Mouse (Mus musculus) intestine, embryonic 16.5 days (tissue): ENCODE measurements around the gene Pde4dip. TPM values are rescaled to one million over a fixed set of nuclear protein-coding genes. Genes with fewer than 3 reads are reported as not detected.
A peak's percentile ranks its signal among the peaks of the same experiment; 100 is the strongest.

Source experiments
- ATAC-seq: fragments of 200-750 bp; cut with Nextera tagmentation; 2 replicates; pipeline ENCODE4 v1.8.0; 2017; ENCODE audit warnings: moderate TSS enrichment, moderate library complexity
- H3K27ac ChIP-seq: fragments of 300-500 bp; sonication (generic); 2 replicates; pipeline ENCODE4 v1.5.1; 2014; ENCODE audit warnings: mild to moderate bottlenecking, low read length
- H3K27me3 ChIP-seq: fragments of 300-500 bp; sonication (generic); replicated peaks from 2 replicates; pipeline ENCODE4 v1.6.1; 2014; ENCODE audit warnings: low read length, control low read depth, mixed read lengths; ENCODE audit not compliant: control insufficient read depth, insufficient read depth
- H3K36me3 ChIP-seq: fragments of 300-500 bp; sonication (generic); 2 replicates; pipeline ENCODE4 v1.6.1; 2014; ENCODE audit warnings: low read length, control low read depth; ENCODE audit not compliant: control insufficient read depth, insufficient read depth
- H3K4me1 ChIP-seq: fragments of 300-500 bp; sonication (generic); 2 replicates; pipeline ENCODE4 v1.6.1; 2014; ENCODE audit warnings: low read length, control low read depth, mixed read lengths; ENCODE audit not compliant: control insufficient read depth, insufficient read depth
- H3K4me2 ChIP-seq: fragments of 300-500 bp; sonication (generic); 2 replicates; pipeline ENCODE4 v1.6.1; 2014; ENCODE audit warnings: low read depth, low read length, control low read depth
- H3K4me3 ChIP-seq: fragments of 300-500 bp; sonication (generic); 2 replicates; pipeline ENCODE4 v1.5.1; 2014; ENCODE audit warnings: mild to moderate bottlenecking, low read length
- H3K9ac ChIP-seq: fragments of 300-500 bp; sonication (generic); 2 replicates; pipeline ENCODE4 v1.6.1; 2014; ENCODE audit warnings: low read depth, low read length
- H3K9me3 ChIP-seq: fragments of 300-500 bp; sonication (generic); 2 replicates; pipeline ENCODE4 v1.6.1; 2016; ENCODE audit warnings: low read length, control low read depth; ENCODE audit not compliant: control insufficient read depth
- WGBS: fragments of 180-500 bp; shearing (Covaris S2); extraction: QIAGEN DNeasy Blood & Tissue Kit; methylation state at CpG from one replicate; pipeline ENCODE4 v1.1.7; 2014; 5-methylcytosine and 5-hydroxymethylcytosine counted together
- polyA plus RNA-seq: library from polyadenylated mRNA; unstranded; fragments of >200 nt; fragmentation: Nextera tagmentation; extraction: Ambion mirVana; gene quantifications from 2 replicates; pipeline ENCODE4 v1.2.1, GENCODE M21; 2015

Gene Pde4dip
- polyA plus RNA-seq, 1 experiment from 2014 or later, result 20.2 TPM

- Histone ChIP-seq H3K27me3 (no peaks in the 10 kb centered on the region; the same call in 1 of the 2 replicates), H3K36me3 (no peaks in the 10 kb centered on the region), H3K4me2 (no peak overlapping the region), H3K27ac (no peak overlapping the region), H3K4me1 (no peaks in the 10 kb centered on the region), H3K9me3 (no peaks in the 10 kb centered on the region), H3K9ac (no peak overlapping the region), H3K4me3 (no peak overlapping the region)
- ATAC-seq, result no peak
- WGBS, result 29% methylated on average over 8 of the region's 8 CpGs
Measured at GRCm38 (mm10) chr3:97876259-97876658, 12.2 kb downstream of the Pde4dip start.

GRCm38 (mm10) chr3:97874777-97875176 is 13.7 kb downstream of the Pde4dip start:
- Histone ChIP-seq H3K27ac (no peak overlapping the region), H3K4me2 (no peak overlapping the region), H3K9ac (no peak overlapping the region), H3K27me3 (no peaks in the 10 kb centered on the region; the same call in 1 of the 2 replicates), H3K4me1 (no peaks in the 10 kb centered on the region), H3K36me3 (no peaks in the 10 kb centered on the region), H3K9me3 (no peaks in the 10 kb centered on the region), H3K4me3 (no peak overlapping the region)
- no peak for ATAC-seq
- WGBS, result 34% methylated on average over 5 of the region's 5 CpGs

DNA sequence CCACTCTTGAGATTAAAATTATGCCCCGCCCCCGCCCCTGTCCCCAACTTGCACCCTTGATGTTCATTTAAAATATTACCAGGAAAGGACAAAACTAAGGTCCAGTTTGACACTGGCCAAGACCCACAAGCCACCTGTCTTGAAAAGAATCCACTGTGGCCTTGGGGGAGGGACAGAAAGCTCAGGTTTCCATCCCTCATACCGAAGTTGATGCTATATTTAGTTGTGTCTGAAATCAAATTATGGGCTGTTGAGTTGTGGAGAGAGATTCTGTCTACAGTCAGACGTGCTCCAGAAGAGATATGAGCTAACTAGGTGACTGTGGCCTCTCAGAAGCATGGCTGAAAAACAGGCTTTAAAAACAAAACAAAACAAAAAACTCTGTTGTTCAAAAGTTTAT is 18.8 kb downstream of the Pde4dip start:
- no peak overlapping the region for H3K4me2 ChIP-seq
- no peak for ATAC-seq
- no peaks in the 10 kb centered on the region for H3K36me3 ChIP-seq
- H3K9ac ChIP-seq, result no peak overlapping the region
- H3K27me3 ChIP-seq, result peaks cover 8% of the 10 kb centered on the region; the same call in 1 of the 2 replicates
- H3K27ac ChIP-seq, result no peak overlapping the region
- no peak overlapping the region for H3K4me3 ChIP-seq
- peaks cover 15% of the 10 kb centered on the region for H3K4me1 ChIP-seq
- H3K9me3 ChIP-seq, result no peaks in the 10 kb centered on the region
- 71% methylated on average over 4 of the region's 4 CpGs for WGBS

- Histone ChIP-seq H3K4me3 (no peak overlapping the region), H3K4me1 (peaks cover 15% of the 10 kb centered on the region), H3K9me3 (no peaks in the 10 kb centered on the region), H3K27ac (no peak overlapping the region), H3K9ac (no peak overlapping the region), H3K4me2 (no peak overlapping the region), H3K36me3 (no peaks in the 10 kb centered on the region), H3K27me3 (peaks cover 8% of the 10 kb centered on the region; the same call in 1 of the 2 replicates)
- ATAC-seq, result no peak
- WGBS, result 60% methylated on average over 5 of the region's 5 CpGs
Measured at GRCm38 (mm10) chr3:97868733-97869132, 19.8 kb downstream of the Pde4dip start.

- Histone ChIP-seq H3K9ac (peak overlapping the region; percentile 68), H3K4me2 (peak overlapping the region; percentile 99), H3K4me3 (peak overlapping the region; percentile 58), H3K4me1 (peaks cover 15% of the 10 kb centered on the region), H3K27ac (no peak overlapping the region), H3K36me3 (no peaks in the 10 kb centered on the region), H3K9me3 (no peaks in the 10 kb centered on the region), H3K27me3 (peaks cover 8% of the 10 kb centered on the region; the same call in 1 of the 2 replicates)
- 3% methylated on average over 42 of the region's 42 CpGs for WGBS
- peak; percentile 94 for ATAC-seq
Measured at GRCm38 (mm10) chr3:97868024-97868689, 20.4 kb downstream of the Pde4dip start.

GRCm38 (mm10) chr3:97867221-97868023 is 21.1 kb downstream of the Pde4dip start:
- Histone ChIP-seq H3K27ac (no peak overlapping the region), H3K9me3 (no peaks in the 10 kb centered on the region), H3K4me2 (peak overlapping the region; percentile 99), H3K4me1 (peaks cover 15% of the 10 kb centered on the region), H3K27me3 (peaks cover 8% of the 10 kb centered on the region; the same call in 1 of the 2 replicates), H3K9ac (peak overlapping the region; percentile 68), H3K36me3 (no peaks in the 10 kb centered on the region), H3K4me3 (peak overlapping the region; percentile 58)
- peak; percentile 65 for ATAC-seq
- 4% methylated on average over 27 of the region's 28 CpGs for WGBS

DNA sequence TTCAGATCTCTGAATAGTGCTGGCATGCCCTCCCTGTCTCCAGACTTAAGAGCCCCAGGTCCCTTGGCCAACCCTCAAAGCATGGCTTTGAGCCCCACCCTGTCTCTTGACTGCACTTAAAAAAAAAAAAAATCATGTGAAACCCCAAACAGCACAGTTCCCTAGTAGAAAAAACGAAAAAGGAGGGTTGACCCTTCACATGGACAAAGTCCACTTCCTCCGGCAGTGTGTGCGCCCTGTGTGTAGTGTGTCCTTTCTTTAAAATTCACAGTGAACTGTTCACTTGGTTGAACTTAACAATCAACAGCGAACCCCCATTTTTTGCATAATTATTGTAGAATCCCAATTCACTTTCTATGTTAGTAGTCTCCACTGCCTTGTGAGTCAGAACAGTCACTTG is 21.8 kb downstream of the Pde4dip start:
- Histone ChIP-seq H3K36me3 (no peaks in the 10 kb centered on the region), H3K9me3 (no peaks in the 10 kb centered on the region), H3K27ac (no peak overlapping the region), H3K27me3 (peaks cover 8% of the 10 kb centered on the region; the same call in 1 of the 2 replicates), H3K4me2 (peak overlapping the region; percentile 99; the same call in 1 of the 2 replicates), H3K4me1 (peaks cover 15% of the 10 kb centered on the region), H3K9ac (no peak overlapping the region), H3K4me3 (no peak overlapping the region)
- no peak for ATAC-seq
- 71% methylated on average over 4 of the region's 4 CpGs for WGBS

GRCm38 (mm10) chr3:97860820-97861451 is 27.6 kb downstream of the Pde4dip start:
- WGBS, result 91% methylated on average over 7 of the region's 7 CpGs
- Histone ChIP-seq H3K36me3 (no peaks in the 10 kb centered on the region), H3K27me3 (no peaks in the 10 kb centered on the region), H3K4me3 (no peak overlapping the region), H3K4me2 (no peak overlapping the region), H3K27ac (no peak overlapping the region), H3K9me3 (no peaks in the 10 kb centered on the region), H3K4me1 (no peaks in the 10 kb centered on the region), H3K9ac (no peak overlapping the region)
- no peak for ATAC-seq

DNA sequence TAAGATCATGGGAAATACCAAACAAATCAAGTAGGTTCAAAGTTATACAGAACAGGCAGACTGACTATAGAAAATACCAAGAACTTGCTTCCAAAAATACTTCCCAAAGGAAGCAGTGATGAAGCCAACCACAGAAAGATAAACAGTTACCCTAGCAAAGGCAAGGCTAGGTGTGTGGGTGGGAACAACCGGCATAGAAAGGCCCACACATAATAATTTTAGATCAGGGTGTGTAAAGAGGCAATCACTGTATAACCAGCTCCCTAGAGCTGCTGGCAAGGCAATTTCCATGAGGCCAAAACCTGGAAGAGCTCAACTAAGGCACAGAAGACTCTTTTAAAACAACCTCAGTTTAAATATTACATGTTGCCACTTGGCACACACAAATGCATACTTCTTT is 29.1 kb downstream of the Pde4dip start:
- ATAC-seq, result no peak
- Histone ChIP-seq H3K4me3 (no peak overlapping the region), H3K9ac (no peak overlapping the region), H3K4me2 (no peak overlapping the region), H3K27me3 (no peaks in the 10 kb centered on the region), H3K4me1 (no peaks in the 10 kb centered on the region), H3K9me3 (no peaks in the 10 kb centered on the region), H3K36me3 (no peaks in the 10 kb centered on the region), H3K27ac (no peak overlapping the region)
- 56% methylated on average over 1 of the region's 1 CpGs for WGBS
